ENCODE assay signal across 8 mouse cellular contexts in the genomic region with DNA sequence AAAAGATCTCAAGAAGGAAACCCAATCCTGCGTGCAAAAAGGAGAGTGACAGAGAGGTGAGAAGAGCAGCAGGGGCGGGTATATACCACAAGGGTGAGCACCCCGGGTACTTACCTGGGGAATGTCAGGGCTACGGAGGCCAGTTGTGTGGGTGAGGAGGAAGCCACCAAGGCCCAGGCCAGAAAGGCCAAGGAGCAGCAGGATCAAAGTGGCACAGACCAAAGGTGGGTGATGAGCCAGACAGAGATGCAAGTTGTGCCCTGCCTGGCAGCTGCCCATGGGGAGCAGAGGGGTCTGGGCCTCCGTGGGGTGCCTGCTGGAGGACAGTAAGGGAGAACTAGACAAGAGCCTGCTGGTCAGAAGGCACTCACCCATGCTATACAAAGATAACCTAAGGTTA. TPM values are rescaled to one million over a fixed set of nuclear protein-coding genes. Genes with fewer than 3 reads are reported as not detected.
DNase-seq lines count a peak whose midpoint lies in the region; ATAC-seq and TF ChIP-seq lines count a peak whose summit lies in the region.

No protein-coding gene starts in this region.

- H3K27me3 ChIP-seq in testis, adult 2 months (ENCODE audit: control insufficient read depth, insufficient read depth, low read length): no peaks in the 10 kb centered on the region
- no peaks in the 10 kb centered on the region for H3K27me3 ChIP-seq in intestine, postnatal 0 days (replicated peaks; ENCODE audit: control insufficient read depth, insufficient read depth, low read length)
- H3K27me3 ChIP-seq in stomach, postnatal 0 days (ENCODE audit: control insufficient read depth, insufficient read depth, low read length): no peaks in the 10 kb centered on the region

- TF ChIP-seq POLR2A in testis, adult 2 months (IDR thresholded peaks at IDR 0.05; ENCODE audit: control insufficient read depth, low read depth, low read length): no peak

- intact Hi-C loops in gastrocnemius, adult 2 months (cut with DNase I): loop anchor here (5.0 kb wide), 2 partner anchors 130 to 140 kb away; a partner anchor contains a TSS
- intact Hi-C loops in gastrocnemius, postnatal 14 days (cut with DNase I; ENCODE audit: low total_unique reads): no loop called here

- DNase-seq in gastrocnemius, adult 2 months: no peak
- no peak for DNase-seq in gastrocnemius, postnatal 14 days
- no peak for DNase-seq in testis, postnatal 14 days (ENCODE audit: low spot score)
- DNase-seq in stomach, postnatal 0 days (ENCODE audit: low spot score): no peak
- no peak for DNase-seq in urinary bladder, adult 18-20 months (ENCODE audit: low spot score in 2 of 2)
- no peak for DNase-seq in layer of hippocampus, adult 18-20 months (ENCODE audit: low spot score in 2 of 2)

- WGBS in intestine, postnatal 0 days: 87% methylated on average over 5 of the region's 5 CpGs
- WGBS in stomach, postnatal 0 days: 89% methylated on average over 5 of the region's 5 CpGs

- no peak for TF ChIP-seq EP300 in stomach, postnatal 0 days (optimal IDR thresholded peaks at IDR 0.05)

- H3K4me2 ChIP-seq in intestine, postnatal 0 days (replicated peaks; ENCODE audit: low read depth): peak overlapping the region; percentile 84
- H3K4me2 ChIP-seq in stomach, postnatal 0 days (replicated peaks; ENCODE audit: low read depth): peak overlapping the region; percentile 79; the same call in 1 of the 2 replicates

- H3K4me1 ChIP-seq in testis, adult 2 months (ENCODE audit: control insufficient read depth, insufficient read depth, low read length): peaks cover 16% of the 10 kb centered on the region
- no peaks in the 10 kb centered on the region for H3K4me1 ChIP-seq in intestine, postnatal 0 days (replicated peaks; ENCODE audit: control insufficient read depth, insufficient read depth, low read length)
- H3K4me1 ChIP-seq in stomach, postnatal 0 days (replicated peaks; ENCODE audit: control insufficient read depth, insufficient read depth): no peaks in the 10 kb centered on the region; the same call in 1 of the 2 replicates

- no peaks in the 10 kb centered on the region for H3K9me3 ChIP-seq in intestine, postnatal 0 days (ENCODE audit: control insufficient read depth)
- no peaks in the 10 kb centered on the region for H3K9me3 ChIP-seq in stomach, postnatal 0 days (ENCODE audit: control insufficient read depth, low read length)

- H3K27ac ChIP-seq in gastrocnemius, adult 2 months: peak overlapping the region; percentile 96
- peak overlapping the region; percentile 63 for H3K27ac ChIP-seq in testis, adult 2 months (ENCODE audit: control insufficient read depth, insufficient read depth, low read depth, low read length)
- peak overlapping the region; percentile 15; the same call in 1 of the 2 replicates for H3K27ac ChIP-seq in intestine, postnatal 0 days (ENCODE audit: low read depth, low read length)
- no peak overlapping the region; the same call in none of the 2 replicates for H3K27ac ChIP-seq in stomach, postnatal 0 days (replicated peaks)

- no peak overlapping the region for H3K9ac ChIP-seq in intestine, postnatal 0 days (ENCODE audit: low read depth, low read length)
- H3K9ac ChIP-seq in stomach, postnatal 0 days (ENCODE audit: low read length): no peak overlapping the region; the same call in 1 of the 2 replicates

- peak overlapping the region; percentile 79 for H3K4me3 ChIP-seq in gastrocnemius, adult 2 months
- H3K4me3 ChIP-seq in testis, adult 2 months (ENCODE audit: control insufficient read depth, low read depth, low read length): no peak overlapping the region
- no peak overlapping the region for H3K4me3 ChIP-seq in intestine, postnatal 0 days (ENCODE audit: low read depth, low read length)
- H3K4me3 ChIP-seq in stomach, postnatal 0 days (ENCODE audit: low read depth, low read length): no peak overlapping the region

- TF ChIP-seq CTCF in gastrocnemius, adult 2 months (IDR thresholded peaks at IDR 0.05): no peak
- TF ChIP-seq CTCF in testis, adult 2 months (IDR thresholded peaks at IDR 0.05; ENCODE audit: control insufficient read depth, insufficient read depth, insufficient replicate concordance, low read depth, low read length): no peak
- TF ChIP-seq CTCF in intestine, postnatal 0 days (IDR thresholded peaks at IDR 0.05; ENCODE audit: low read depth): no peak
- TF ChIP-seq CTCF in stomach, postnatal 0 days (IDR thresholded peaks at IDR 0.05; ENCODE audit: low read depth): no peak

- H3K36me3 ChIP-seq in testis, adult 2 months (ENCODE audit: control insufficient read depth, insufficient read depth, low read length): peaks cover 1% of the 10 kb centered on the region; the same call in 1 of the 2 replicates
- peaks cover under 1% of the 10 kb centered on the region; the same call in 1 of the 2 replicates for H3K36me3 ChIP-seq in intestine, postnatal 0 days (ENCODE audit: control insufficient read depth, insufficient read depth)
- no peaks in the 10 kb centered on the region for H3K36me3 ChIP-seq in stomach, postnatal 0 days (ENCODE audit: control insufficient read depth, insufficient read depth, low read length)

- ATAC-seq in intestine, postnatal 0 days: no peak
- ATAC-seq in stomach, postnatal 0 days (ENCODE audit: low FRiP score, low TSS enrichment): no peak

RNA-seq across cellular contexts. Expression of a gene that starts 12.4 kb away (rescaled TPM):
- total RNA-seq in gastrocnemius, adult 2 months (2021): 10 to 100 TPM; 22.3 to 23.5 TPM
- total RNA-seq in gastrocnemius, postnatal 14 days (2021): 10 to 100 TPM; 33.1 to 33.5 TPM
- 43.5 and 49.4 TPM in 2 replicates for polyA plus RNA-seq in testis, adult 2 months (2012; rRNA removed)
- 11.5 and 12.9 TPM in 2 replicates for polyA plus RNA-seq in intestine, postnatal 0 days (2015; fragmentation: Nextera tagmentation; extraction: Ambion mirVana)
- 13.9 TPM in 2 replicates for polyA plus RNA-seq in stomach, postnatal 0 days (2015; fragmentation: Nextera tagmentation; extraction: Ambion mirVana)
- total RNA-seq in layer of hippocampus, adult 18-20 months (2021): 100 to 1,000 TPM; 156 to 160 TPM

RNA-seq across cellular contexts. Expression of a gene that starts 25.8 kb away (rescaled TPM):
- total RNA-seq in gastrocnemius, adult 2 months (2021): 10 to 100 TPM; 10.9 to 11.3 TPM
- 10 to 100 TPM; 11.9 to 13.1 TPM for total RNA-seq in gastrocnemius, postnatal 14 days (2021)
- polyA plus RNA-seq in testis, adult 2 months (2012; rRNA removed): 70.3 and 73.6 TPM in 2 replicates
- polyA plus RNA-seq in intestine, postnatal 0 days (2015; fragmentation: Nextera tagmentation; extraction: Ambion mirVana): 71.1 and 73.5 TPM in 2 replicates
- 32.9 and 36.3 TPM in 2 replicates for polyA plus RNA-seq in stomach, postnatal 0 days (2015; fragmentation: Nextera tagmentation; extraction: Ambion mirVana)
- total RNA-seq in layer of hippocampus, adult 18-20 months (2021): 10 to 100 TPM; 18.4 to 23.1 TPM

RNA-seq across cellular contexts. Expression of a gene that starts 31.8 kb away (rescaled TPM):
- 1 to 10 TPM; 2.5 to 2.9 TPM for total RNA-seq in gastrocnemius, adult 2 months (2021)
- 1 to 10 TPM; 2.5 to 3.2 TPM for total RNA-seq in gastrocnemius, postnatal 14 days (2021)
- polyA plus RNA-seq in testis, adult 2 months (2012; rRNA removed): 80.0 and 85.5 TPM in 2 replicates
- 11.4 and 11.9 TPM in 2 replicates for polyA plus RNA-seq in intestine, postnatal 0 days (2015; fragmentation: Nextera tagmentation; extraction: Ambion mirVana)
- polyA plus RNA-seq in stomach, postnatal 0 days (2015; fragmentation: Nextera tagmentation; extraction: Ambion mirVana): 9.7 and 10.2 TPM in 2 replicates
- total RNA-seq in layer of hippocampus, adult 18-20 months (2021): 100 to 1,000 TPM; 192 to 198 TPM

RNA-seq across cellular contexts. Expression of a gene that starts 34.7 kb away (rescaled TPM):
- total RNA-seq in gastrocnemius, adult 2 months (2021): 10 to 100 TPM in 1 of 2 experiments, 1 to 10 TPM in 1; 8.7 to 12.9 TPM
- 10 to 100 TPM; 13.7 to 14.1 TPM for total RNA-seq in gastrocnemius, postnatal 14 days (2021)
- 74.1 and 80.9 TPM in 2 replicates for polyA plus RNA-seq in testis, adult 2 months (2012; rRNA removed)
- polyA plus RNA-seq in intestine, postnatal 0 days (2015; fragmentation: Nextera tagmentation; extraction: Ambion mirVana): 36.4 and 37.4 TPM in 2 replicates
- 31.0 and 34.4 TPM in 2 replicates for polyA plus RNA-seq in stomach, postnatal 0 days (2015; fragmentation: Nextera tagmentation; extraction: Ambion mirVana)
- total RNA-seq in layer of hippocampus, adult 18-20 months (2021): 10 to 100 TPM; 48.4 to 55.6 TPM

RNA-seq across cellular contexts. Expression of a gene that starts 35.1 kb away (rescaled TPM):
- 1 to 10 TPM; 5.3 to 6.3 TPM for total RNA-seq in gastrocnemius, adult 2 months (2021)
- total RNA-seq in gastrocnemius, postnatal 14 days (2021): 1 to 10 TPM; 6.1 to 8.5 TPM
- 76.6 and 77.1 TPM in 2 replicates for polyA plus RNA-seq in testis, adult 2 months (2012; rRNA removed)
- polyA plus RNA-seq in intestine, postnatal 0 days (2015; fragmentation: Nextera tagmentation; extraction: Ambion mirVana): 7.2 and 9.5 TPM in 2 replicates
- 5.7 and 7.6 TPM in 2 replicates for polyA plus RNA-seq in stomach, postnatal 0 days (2015; fragmentation: Nextera tagmentation; extraction: Ambion mirVana)
- total RNA-seq in layer of hippocampus, adult 18-20 months (2021): 10 to 100 TPM; 25.8 to 30.9 TPM

Comparison
In these comparisons a context has a peak if more than half of its experiments do, and no peak if none do; other contexts are left out.
1. RNA of a gene that starts 12.4 kb away (total RNA-seq): 156 to 160 TPM in layer of hippocampus, adult 18-20 months; 33.1 to 33.5 TPM in gastrocnemius, postnatal 14 days and 22.3 to 23.5 TPM in gastrocnemius, adult 2 months; every median in the first group is over 4 times any median in the second.
2. RNA of a gene that starts 31.8 kb away (total RNA-seq): 192 to 198 TPM in layer of hippocampus, adult 18-20 months; 2.5 to 3.2 TPM in gastrocnemius, postnatal 14 days and 2.5 to 2.9 TPM in gastrocnemius, adult 2 months; every median in the first group is over 10 times any median in the second.